Mouse (Mus musculus): ENCODE measurements around the gene Gm3259. TPM values are rescaled to one million over a fixed set of nuclear protein-coding genes. Genes with fewer than 3 reads are reported as not detected.
"Not testable (repeated sequence)": the region's sequence is repeated elsewhere in the genome, so short reads cannot be mapped to it uniquely, and the experiment has no call there.

Gene Gm3259
- not detected for total RNA-seq (2021)

- DNase-seq, result not testable (repeated sequence)
These were observed at the start of gene Gm3259 for GRCm38 (mm10) chr5:95305611-95306010. TSS of gene Gm3259 (plus strand) at chr5:95305911.

DNA sequence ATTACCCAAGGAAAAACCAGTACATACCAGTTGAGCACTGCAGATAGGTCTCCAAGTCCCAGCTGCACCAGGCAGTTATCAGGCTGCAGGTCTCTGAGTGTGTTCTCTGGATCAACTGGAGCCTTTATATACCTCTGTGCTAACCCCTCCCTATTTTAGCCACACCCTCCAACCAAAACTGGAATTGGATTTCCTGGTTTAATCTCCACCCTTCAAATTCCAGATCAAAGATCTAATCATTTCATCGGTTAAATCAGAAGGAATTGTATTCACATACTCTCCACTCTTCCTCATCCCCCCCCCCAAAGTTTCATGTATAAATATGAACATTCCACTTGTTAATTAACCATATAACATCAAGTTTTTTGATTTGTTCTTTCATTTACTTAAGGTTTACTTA lies 33.0 kb upstream of the Gm3259 start, which contains the start of gene Gm10424:
Gm10424 (minus strand) TSS at position 101 of the 400 bp plus-strand sequence.
- not testable (repeated sequence) for DNase-seq

Other genes starting within 250 kb of the Gm3259 start
- not detected for gene Gm7942, start 199.0 kb upstream of the Gm3259 start, total RNA-seq (2021)
- not detected for gene Gm16513, start 123.3 kb upstream of the Gm3259 start, total RNA-seq (2021)
- gene Gm10424, start 33.1 kb upstream of the Gm3259 start, total RNA-seq (2021), result not detected
- gene D5Ertd577e, start 150.9 kb downstream of the Gm3259 start, total RNA-seq (2021), result not detected
- not detected for gene Gm3286, start 204.8 kb downstream of the Gm3259 start, total RNA-seq (2021)

Data from heart, postnatal 4 days (tissue).